Mouse (Mus musculus): ENCODE results near the gene Ift46. TPM values are rescaled to one million over a fixed set of nuclear protein-coding genes. Genes with fewer than 3 reads are reported as not detected.

Gene Ift46
- polyA plus RNA-seq, 1 experiment from 2014 or later, result 65.2 TPM

GRCm38 (mm10) chr9:44799958-44800324 is 32.2 kb downstream of the Ift46 start:
- peaks cover 8% of the 10 kb centered on the region for H3K4me1 ChIP-seq (ENCODE audit: control insufficient read depth, insufficient read depth, low read length)
- H3K27me3 ChIP-seq (ENCODE audit: control insufficient read depth, insufficient read depth, low read length), result peaks cover 9% of the 10 kb centered on the region
- H3K4me3 ChIP-seq (ENCODE audit: low read length), result peak overlapping the region; percentile 62
- peak overlapping the region; percentile 98 for H3K4me2 ChIP-seq (ENCODE audit: low read depth, low read length)
- H3K36me3 ChIP-seq (ENCODE audit: control insufficient read depth, insufficient read depth), result peaks cover 4% of the 10 kb centered on the region
- no peak overlapping the region for H3K27ac ChIP-seq (ENCODE audit: low read length)
- peak overlapping the region; percentile 79 for H3K9ac ChIP-seq (ENCODE audit: low read length)
- ATAC-seq (replicated peaks; ENCODE audit: extremely low read depth, insufficient read depth, low FRiP score), result no peak
- no peaks in the 10 kb centered on the region for H3K9me3 ChIP-seq (replicated peaks; ENCODE audit: control insufficient read depth, low read length)
- 48% methylated on average over 9 of the region's 9 CpGs for WGBS

GRCm38 (mm10) chr9:44801669-44802068 is 34.0 kb downstream of the Ift46 start:
- Histone ChIP-seq H3K27ac (ENCODE audit: low read length) (no peak overlapping the region), H3K36me3 (ENCODE audit: control insufficient read depth, insufficient read depth) (peaks cover 15% of the 10 kb centered on the region), H3K4me2 (ENCODE audit: low read depth, low read length) (no peak overlapping the region), H3K4me3 (ENCODE audit: low read length) (no peak overlapping the region), H3K9me3 (replicated peaks; ENCODE audit: control insufficient read depth, low read length) (no peaks in the 10 kb centered on the region), H3K9ac (ENCODE audit: low read length) (no peak overlapping the region), H3K4me1 (ENCODE audit: control insufficient read depth, insufficient read depth, low read length) (peaks cover 8% of the 10 kb centered on the region), H3K27me3 (ENCODE audit: control insufficient read depth, insufficient read depth, low read length) (peaks cover 9% of the 10 kb centered on the region)
- 81% methylated on average over 6 of the region's 6 CpGs for WGBS
- ATAC-seq (replicated peaks; ENCODE audit: extremely low read depth, insufficient read depth, low FRiP score), result no peak

GRCm38 (mm10) chr9:44802808-44803450 is 35.2 kb downstream of the Ift46 start, which contains the start of gene Ttc36:
Gene Ttc36 (minus strand): TSS chr9:44803072.
- H3K4me1 ChIP-seq (ENCODE audit: control insufficient read depth, insufficient read depth, low read length), result peaks cover 8% of the 10 kb centered on the region
- no peak within 1 kb of the TSS for H3K4me2 ChIP-seq (ENCODE audit: low read depth, low read length)
- H3K27ac ChIP-seq (ENCODE audit: low read length), result no peak within 1 kb of the TSS
- WGBS, result 67% methylated on average over 4 of the region's 4 CpGs
- no peak within 1 kb of the TSS for H3K4me3 ChIP-seq (ENCODE audit: low read length)
- no peak within 1 kb of the TSS for H3K9ac ChIP-seq (ENCODE audit: low read length)
- no peak for ATAC-seq (replicated peaks; ENCODE audit: extremely low read depth, insufficient read depth, low FRiP score)
- H3K9me3 ChIP-seq (replicated peaks; ENCODE audit: control insufficient read depth, low read length), result no peaks in the 10 kb centered on the region
- H3K27me3 ChIP-seq (ENCODE audit: control insufficient read depth, insufficient read depth, low read length), result peaks cover 6% of the 10 kb centered on the region
- peaks cover 27% of the 10 kb centered on the region for H3K36me3 ChIP-seq (ENCODE audit: control insufficient read depth, insufficient read depth)

- no peak overlapping the region for H3K4me2 ChIP-seq (ENCODE audit: low read depth, low read length)
- WGBS, result 89% methylated on average over 10 of the region's 10 CpGs
- no peak overlapping the region for H3K9ac ChIP-seq (ENCODE audit: low read length)
- peaks cover 44% of the 10 kb centered on the region for H3K36me3 ChIP-seq (ENCODE audit: control insufficient read depth, insufficient read depth)
- H3K4me1 ChIP-seq (ENCODE audit: control insufficient read depth, insufficient read depth, low read length), result 0 out of 2 replicates have a peak, but pooled peaks cover 3% of the 10 kb centered on the region
- ATAC-seq (replicated peaks; ENCODE audit: extremely low read depth, insufficient read depth, low FRiP score), result no peak
- no peak overlapping the region for H3K4me3 ChIP-seq (ENCODE audit: low read length)
- no peaks in the 10 kb centered on the region for H3K27me3 ChIP-seq (ENCODE audit: control insufficient read depth, insufficient read depth, low read length)
- H3K27ac ChIP-seq (ENCODE audit: low read length), result no peak overlapping the region
- no peaks in the 10 kb centered on the region for H3K9me3 ChIP-seq (replicated peaks; ENCODE audit: control insufficient read depth, low read length)
These were observed 37.0 kb downstream of the Ift46 start for GRCm38 (mm10) chr9:44804678-44805077.

GRCm38 (mm10) chr9:44805536-44805935 is 37.8 kb downstream of the Ift46 start:
- WGBS, result 91% methylated on average over 5 of the region's 5 CpGs
- no peaks in the 10 kb centered on the region for H3K9me3 ChIP-seq (replicated peaks; ENCODE audit: control insufficient read depth, low read length)
- no peaks in the 10 kb centered on the region for H3K27me3 ChIP-seq (ENCODE audit: control insufficient read depth, insufficient read depth, low read length)
- H3K4me3 ChIP-seq (ENCODE audit: low read length), result no peak overlapping the region
- no peak overlapping the region for H3K4me2 ChIP-seq (ENCODE audit: low read depth, low read length)
- H3K36me3 ChIP-seq (ENCODE audit: control insufficient read depth, insufficient read depth), result peaks cover 52% of the 10 kb centered on the region
- no peaks in the 10 kb centered on the region for H3K4me1 ChIP-seq (ENCODE audit: control insufficient read depth, insufficient read depth, low read length)
- ATAC-seq (replicated peaks; ENCODE audit: extremely low read depth, insufficient read depth, low FRiP score), result no peak
- H3K9ac ChIP-seq (ENCODE audit: low read length), result no peak overlapping the region
- no peak overlapping the region for H3K27ac ChIP-seq (ENCODE audit: low read length)

- H3K4me1 ChIP-seq (ENCODE audit: control insufficient read depth, insufficient read depth, low read length), result no peaks in the 10 kb centered on the region
- ATAC-seq (replicated peaks; ENCODE audit: extremely low read depth, insufficient read depth, low FRiP score), result no peak
- WGBS, result 59% methylated on average over 5 of the region's 5 CpGs
These were observed 39.4 kb downstream of the Ift46 start for GRCm38 (mm10) chr9:44807141-44807540.

GRCm38 (mm10) chr9:44807778-44808177 is 40.1 kb downstream of the Ift46 start:
- H3K9me3 ChIP-seq (replicated peaks; ENCODE audit: control insufficient read depth, low read length), result no peaks in the 10 kb centered on the region
- ATAC-seq (replicated peaks; ENCODE audit: extremely low read depth, insufficient read depth, low FRiP score), result no peak
- no peak overlapping the region for H3K27ac ChIP-seq (ENCODE audit: low read length)
- WGBS, result 92% methylated on average over 10 of the region's 10 CpGs
- no peak overlapping the region for H3K4me2 ChIP-seq (ENCODE audit: low read depth, low read length)
- H3K27me3 ChIP-seq (ENCODE audit: control insufficient read depth, insufficient read depth, low read length), result no peaks in the 10 kb centered on the region
- peaks cover 71% of the 10 kb centered on the region for H3K36me3 ChIP-seq (ENCODE audit: control insufficient read depth, insufficient read depth)
- H3K9ac ChIP-seq (ENCODE audit: low read length), result no peak overlapping the region
- no peak overlapping the region for H3K4me3 ChIP-seq (ENCODE audit: low read length)
- H3K4me1 ChIP-seq (ENCODE audit: control insufficient read depth, insufficient read depth, low read length), result no peaks in the 10 kb centered on the region

More at GRCm38 (mm10) chr9:44807141-44807540, 39.4 kb downstream of the Ift46 start:
- H3K27ac ChIP-seq (ENCODE audit: low read length), result no peak overlapping the region
- no peaks in the 10 kb centered on the region for H3K27me3 ChIP-seq (ENCODE audit: control insufficient read depth, insufficient read depth, low read length)
- H3K9me3 ChIP-seq (replicated peaks; ENCODE audit: control insufficient read depth, low read length), result no peaks in the 10 kb centered on the region
- no peak overlapping the region for H3K9ac ChIP-seq (ENCODE audit: low read length)
- H3K4me2 ChIP-seq (ENCODE audit: low read depth, low read length), result no peak overlapping the region
- no peak overlapping the region for H3K4me3 ChIP-seq (ENCODE audit: low read length)
- peaks cover 66% of the 10 kb centered on the region for H3K36me3 ChIP-seq (ENCODE audit: control insufficient read depth, insufficient read depth)

- Histone ChIP-seq H3K36me3 (ENCODE audit: control insufficient read depth, insufficient read depth) (peaks cover 87% of the 10 kb centered on the region), H3K4me2 (ENCODE audit: low read depth, low read length) (no peak overlapping the region), H3K9ac (ENCODE audit: low read length) (no peak overlapping the region), H3K27me3 (ENCODE audit: control insufficient read depth, insufficient read depth, low read length) (no peaks in the 10 kb centered on the region), H3K27ac (ENCODE audit: low read length) (no peak overlapping the region), H3K9me3 (replicated peaks; ENCODE audit: control insufficient read depth, low read length) (no peaks in the 10 kb centered on the region), H3K4me3 (ENCODE audit: low read length) (no peak overlapping the region), H3K4me1 (ENCODE audit: control insufficient read depth, insufficient read depth, low read length) (no peaks in the 10 kb centered on the region)
- WGBS, result 75% methylated on average over 10 of the region's 10 CpGs
- no peak for ATAC-seq (replicated peaks; ENCODE audit: extremely low read depth, insufficient read depth, low FRiP score)
These were observed 42.6 kb downstream of the Ift46 start for GRCm38 (mm10) chr9:44810316-44810715.

- Histone ChIP-seq H3K9ac (ENCODE audit: low read length) (no peak overlapping the region), H3K36me3 (ENCODE audit: control insufficient read depth, insufficient read depth) (peaks cover 92% of the 10 kb centered on the region), H3K9me3 (replicated peaks; ENCODE audit: control insufficient read depth, low read length) (no peaks in the 10 kb centered on the region), H3K27me3 (ENCODE audit: control insufficient read depth, insufficient read depth, low read length) (no peaks in the 10 kb centered on the region), H3K4me2 (ENCODE audit: low read depth, low read length) (no peak overlapping the region), H3K27ac (ENCODE audit: low read length) (no peak overlapping the region), H3K4me3 (ENCODE audit: low read length) (no peak overlapping the region), H3K4me1 (ENCODE audit: control insufficient read depth, insufficient read depth, low read length) (no peaks in the 10 kb centered on the region)
- WGBS, result 92% methylated on average over 8 of the region's 8 CpGs
- no peak for ATAC-seq (replicated peaks; ENCODE audit: extremely low read depth, insufficient read depth, low FRiP score)
These were observed 46.5 kb downstream of the Ift46 start for GRCm38 (mm10) chr9:44814179-44814578.
